ENCODE assay signal across 15 mouse cellular contexts in the genomic region with DNA sequence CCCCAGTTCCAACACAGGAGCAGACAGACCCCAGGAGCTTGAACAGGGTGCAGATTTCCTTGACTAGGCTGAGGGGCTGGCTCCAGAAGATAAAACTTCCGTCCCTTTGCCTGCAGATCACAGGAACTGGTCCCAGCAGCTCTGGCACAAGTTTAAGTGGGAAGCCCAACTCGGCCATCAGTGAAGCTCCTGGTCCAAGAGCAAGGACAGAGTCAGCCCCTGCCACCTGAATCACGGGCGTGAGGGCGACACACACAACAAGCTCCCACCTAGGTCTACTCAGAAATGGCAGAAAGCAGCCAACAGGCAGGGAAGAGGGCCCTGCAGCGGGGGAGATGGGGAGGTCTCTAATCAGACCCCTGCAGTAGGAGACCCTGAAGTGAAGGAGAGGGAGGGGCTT. TPM values are rescaled to one million over a fixed set of nuclear protein-coding genes. Genes with fewer than 3 reads are reported as not detected.
A peak's percentile ranks its signal among the peaks of the same experiment; 100 is the strongest.
DNase-seq lines count a peak whose midpoint lies in the region; ATAC-seq and TF ChIP-seq lines count a peak whose summit lies in the region.
"Had no signal": no experiment of that assay in that cellular context is flagged by ENCODE, and none has a peak within 500 bp of the region (broad histone marks: within the 10 kb centered on the region; RNA-seq: fewer than 3 reads in every experiment).

No protein-coding gene starts in this region.

- no peak for TF ChIP-seq EP300 in liver, postnatal 0 days (IDR thresholded peaks at IDR 0.05; ENCODE audit: low read depth)

- peak overlapping the region; percentile 99 for H3K27ac ChIP-seq in heart, embryonic 10.5 days
- H3K27ac ChIP-seq in liver, adult 2 months (replicated peaks; ENCODE audit: insufficient read depth, low read depth, low read length): peak overlapping the region; percentile 77
- H3K27ac ChIP-seq in embryonic facial prominence, embryonic 10.5 days (replicated peaks): peak overlapping the region; percentile 95
- H3K27ac ChIP-seq in liver, postnatal 0 days (ENCODE audit: low read depth): peak overlapping the region; percentile 96
- H3K27ac ChIP-seq: midbrain, embryonic 12.5 days had no signal

- peaks cover 65% of the 10 kb centered on the region for H3K4me1 ChIP-seq in heart, embryonic 10.5 days
- H3K4me1 ChIP-seq in liver, adult 2 months (ENCODE audit: control insufficient read depth, insufficient read depth, low read length): peaks cover 72% of the 10 kb centered on the region
- peaks cover 54% of the 10 kb centered on the region for H3K4me1 ChIP-seq in embryonic facial prominence, embryonic 10.5 days
- peaks cover 77% of the 10 kb centered on the region for H3K4me1 ChIP-seq in liver, postnatal 0 days (ENCODE audit: insufficient read depth)

- H3K36me3 ChIP-seq in heart, embryonic 10.5 days: no peaks in the 10 kb centered on the region
- no peaks in the 10 kb centered on the region for H3K36me3 ChIP-seq in liver, adult 2 months (ENCODE audit: control insufficient read depth, insufficient read depth, low read length)
- H3K36me3 ChIP-seq in embryonic facial prominence, embryonic 10.5 days (replicated peaks): no peaks in the 10 kb centered on the region
- H3K36me3 ChIP-seq in liver, postnatal 0 days (replicated peaks; ENCODE audit: insufficient read depth, low read length): no peaks in the 10 kb centered on the region
- H3K36me3 ChIP-seq: midbrain, embryonic 12.5 days had no signal

- peak overlapping the region; percentile 68 for H3K9ac ChIP-seq in liver, adult 2 months (ENCODE audit: low read depth, low read length)
- H3K9ac ChIP-seq in liver, postnatal 0 days (replicated peaks): peak overlapping the region; percentile 93
- H3K9ac ChIP-seq: forebrain, postnatal 0 days; midbrain, embryonic 12.5 days had no signal

- DNase-seq in heart, embryonic 10.5 days (ENCODE audit: low spot score): no peak
- DNase-seq in heart, adult 18-20 months: no peak
- DNase-seq in liver, adult 2 months (ENCODE audit: extremely low read depth, low read depth, low spot score): no peak
- no peak for DNase-seq in liver
- DNase-seq in embryonic facial prominence, embryonic 10.5 days (ENCODE audit: low spot score): no peak
- DNase-seq in liver, postnatal 0 days: no peak
- no peak for DNase-seq in adrenal gland, adult 2 months
- no peak for DNase-seq in kidney, adult 8-10 months
- DNase-seq: B cell, adult 2 months; forebrain, postnatal 0 days; thymus, adult 2 months had no signal

- peaks cover 3% of the 10 kb centered on the region; the same call in 1 of the 2 replicates for H3K79me2 ChIP-seq in liver, adult 2 months (ENCODE audit: control insufficient read depth, insufficient read depth, low read length)

- 0 out of 2 replicates have a peak, but pooled peaks cover 4% of the 10 kb centered on the region for H3K27me3 ChIP-seq in heart, embryonic 10.5 days (ENCODE audit: insufficient read depth, poor library complexity, severe bottlenecking)
- no peaks in the 10 kb centered on the region for H3K27me3 ChIP-seq in liver, adult 2 months (ENCODE audit: control insufficient read depth, insufficient read depth, low read length)
- no peaks in the 10 kb centered on the region for H3K27me3 ChIP-seq in embryonic facial prominence, embryonic 10.5 days (replicated peaks; ENCODE audit: low read depth, poor library complexity, severe bottlenecking)
- no peaks in the 10 kb centered on the region for H3K27me3 ChIP-seq in liver, postnatal 0 days (ENCODE audit: insufficient read depth, low read length)
- H3K27me3 ChIP-seq: midbrain, embryonic 12.5 days had no signal

- H3K4me3 ChIP-seq in heart, embryonic 10.5 days: 0 out of 2 replicates have a peak overlapping the region, but pooled peaks have one; percentile 76
- H3K4me3 ChIP-seq in liver, adult 2 months (ENCODE audit: insufficient read depth, low read depth, low read length): no peak overlapping the region
- peak overlapping the region; percentile 8; the same call in 1 of the 2 replicates for H3K4me3 ChIP-seq in embryonic facial prominence, embryonic 10.5 days
- peak overlapping the region; percentile 64; the same call in 1 of the 2 replicates for H3K4me3 ChIP-seq in liver, postnatal 0 days (ENCODE audit: low read depth, low read length)
- H3K4me3 ChIP-seq: midbrain, embryonic 12.5 days had no signal

- H3K4me2 ChIP-seq in liver, postnatal 0 days (ENCODE audit: low read depth, low read length): peak overlapping the region; percentile 84
- H3K4me2 ChIP-seq: midbrain, embryonic 12.5 days had no signal

- 65% methylated on average over 6 of the region's 6 CpGs for WGBS in heart, embryonic 10.5 days
- WGBS in liver, adult 2 months: 42% methylated on average over 6 of the region's 6 CpGs
- 86% methylated on average over 6 of the region's 6 CpGs for WGBS in embryonic facial prominence, embryonic 10.5 days
- 74% methylated on average over 6 of the region's 6 CpGs for WGBS in liver, postnatal 0 days (ENCODE audit: insufficient replicate concordance)

- no peaks in the 10 kb centered on the region for H3K9me3 ChIP-seq in heart, embryonic 10.5 days
- no peaks in the 10 kb centered on the region for H3K9me3 ChIP-seq in embryonic facial prominence, embryonic 10.5 days
- H3K9me3 ChIP-seq in liver, postnatal 0 days (ENCODE audit: low read length): no peaks in the 10 kb centered on the region
- H3K9me3 ChIP-seq: midbrain, embryonic 12.5 days had no signal

- no peak for TF ChIP-seq POLR2A in liver, adult 2 months (IDR thresholded peaks at IDR 0.05; ENCODE audit: extremely low read depth, insufficient read depth, low read length)

- ATAC-seq in liver, postnatal 0 days: no peak
- ATAC-seq: forebrain, postnatal 0 days; inflammation-experienced regulatory T-cells, adult 6 months had no signal

- TF ChIP-seq CTCF in liver, adult 2 months (IDR thresholded peaks at IDR 0.05; ENCODE audit: low read depth, low read length): no peak
- TF ChIP-seq CTCF in liver, postnatal 0 days (IDR thresholded peaks at IDR 0.05; ENCODE audit: low read depth): no peak

RNA-seq across cellular contexts. Expression of gene Gpr146, which starts 7.2 kb away (rescaled TPM):
- 5.6 and 5.7 TPM in 2 replicates for polyA plus RNA-seq in heart, embryonic 10.5 days (2016; fragmentation: Nextera tagmentation; extraction: Ambion mirVana)
- total RNA-seq in heart, adult 18-20 months (2021): 10 to 100 TPM; 39.6 to 40.5 TPM
- 36.5 and 57.1 TPM in 2 replicates for total RNA-seq in liver, adult 2 months (2014; rRNA removed)
- 43.5 and 70.7 TPM in 2 replicates for polyA plus RNA-seq in liver, adult 2 months (2012; rRNA removed)
- 1.7 and 2.5 TPM in 2 replicates for polyA plus RNA-seq in embryonic facial prominence, embryonic 10.5 days (2016; fragmentation: Nextera tagmentation; extraction: Ambion mirVana)
- polyA plus RNA-seq in liver, postnatal 0 days (2015; fragmentation: Nextera tagmentation; extraction: Ambion mirVana): 14.5 and 14.7 TPM in 2 replicates
- 10 to 100 TPM in 1 of 2 experiments, 1 to 10 TPM in 1; 9.2 to 21.2 TPM for total RNA-seq in adrenal gland, adult 2 months (2021)
- 31.4 and 33.8 TPM in 2 replicates for polyA plus RNA-seq in adrenal gland, adult 2 months (2012; rRNA removed)

RNA-seq across cellular contexts. Expression of gene Cyp2w1, which starts 17.9 kb away (rescaled TPM):
- not detected in 2 replicates for polyA plus RNA-seq in heart, embryonic 10.5 days (2016; fragmentation: Nextera tagmentation; extraction: Ambion mirVana)
- not detected for total RNA-seq in heart, adult 18-20 months (2021)
- total RNA-seq in liver, adult 2 months (2014; rRNA removed): not detected in 2 replicates
- not detected in 2 replicates for polyA plus RNA-seq in liver, adult 2 months (2012; rRNA removed)
- polyA plus RNA-seq in embryonic facial prominence, embryonic 10.5 days (2016; fragmentation: Nextera tagmentation; extraction: Ambion mirVana): not detected in 2 replicates
- polyA plus RNA-seq in liver, postnatal 0 days (2015; fragmentation: Nextera tagmentation; extraction: Ambion mirVana): not detected in 2 replicates
- total RNA-seq in adrenal gland, adult 2 months (2021): not detected
- polyA plus RNA-seq in adrenal gland, adult 2 months (2012; rRNA removed): not detected in 2 replicates
- total RNA-seq: common myeloid progenitor, adult 5-6 weeks; forebrain, postnatal 0 days; left cerebral cortex, adult 8-10 months had no signal
- polyA plus RNA-seq: forebrain, postnatal 0 days; inflammation-experienced regulatory T-cells, adult 6 months had no signal

RNA-seq across cellular contexts. Expression of gene Cox19, which starts 19.1 kb away (rescaled TPM):
- 76.3 and 93.2 TPM in 2 replicates for polyA plus RNA-seq in heart, embryonic 10.5 days (2016; fragmentation: Nextera tagmentation; extraction: Ambion mirVana)
- total RNA-seq in heart, adult 18-20 months (2021): 100 to 1,000 TPM in 1 of 2 experiments, 10 to 100 TPM in 1; 82.6 to 103 TPM
- total RNA-seq in liver, adult 2 months (2014; rRNA removed): 23.6 and 25.2 TPM in 2 replicates
- 82.4 and 86.1 TPM in 2 replicates for polyA plus RNA-seq in liver, adult 2 months (2012; rRNA removed)
- polyA plus RNA-seq in embryonic facial prominence, embryonic 10.5 days (2016; fragmentation: Nextera tagmentation; extraction: Ambion mirVana): 116 and 122 TPM in 2 replicates
- polyA plus RNA-seq in liver, postnatal 0 days (2015; fragmentation: Nextera tagmentation; extraction: Ambion mirVana): 34.4 and 37.1 TPM in 2 replicates
- 10 to 100 TPM; 81.2 to 85.7 TPM for total RNA-seq in adrenal gland, adult 2 months (2021)
- 97.6 and 107 TPM in 2 replicates for polyA plus RNA-seq in adrenal gland, adult 2 months (2012; rRNA removed)

RNA-seq across cellular contexts. Expression of gene C130050O18Rik, which starts 34.7 kb away (rescaled TPM):
- polyA plus RNA-seq in heart, embryonic 10.5 days (2016; fragmentation: Nextera tagmentation; extraction: Ambion mirVana): 0.28 and 0.45 TPM in 2 replicates
- under 1 TPM; 0.47 to 0.69 TPM for total RNA-seq in heart, adult 18-20 months (2021)
- total RNA-seq in liver, adult 2 months (2014; rRNA removed): 0.18 and 0.54 TPM in 2 replicates
- 0.56 and 1.6 TPM in 2 replicates for polyA plus RNA-seq in liver, adult 2 months (2012; rRNA removed)
- 0.16 and 0.26 TPM in 2 replicates for polyA plus RNA-seq in embryonic facial prominence, embryonic 10.5 days (2016; fragmentation: Nextera tagmentation; extraction: Ambion mirVana)
- 1.9 and 2.0 TPM in 2 replicates for polyA plus RNA-seq in liver, postnatal 0 days (2015; fragmentation: Nextera tagmentation; extraction: Ambion mirVana)
- 1 to 10 TPM in 1 of 2 experiments, under 1 TPM in 1; 0.46 to 1.3 TPM for total RNA-seq in adrenal gland, adult 2 months (2021)
- 1.7 and 1.9 TPM in 2 replicates for polyA plus RNA-seq in adrenal gland, adult 2 months (2012; rRNA removed)
- total RNA-seq: forebrain, postnatal 0 days had no signal
- polyA plus RNA-seq: inflammation-experienced regulatory T-cells, adult 6 months had no signal

RNA-seq across cellular contexts. Expression of gene Adap1, which starts 44.9 kb away (rescaled TPM):
- 1.1 and 1.2 TPM in 2 replicates for polyA plus RNA-seq in heart, embryonic 10.5 days (2016; fragmentation: Nextera tagmentation; extraction: Ambion mirVana)
- 1 to 10 TPM; 2.1 to 2.3 TPM for total RNA-seq in heart, adult 18-20 months (2021)
- 1.5 TPM in 2 replicates for total RNA-seq in liver, adult 2 months (2014; rRNA removed)
- polyA plus RNA-seq in liver, adult 2 months (2012; rRNA removed): 0.60 and 1.3 TPM in 2 replicates
- polyA plus RNA-seq in embryonic facial prominence, embryonic 10.5 days (2016; fragmentation: Nextera tagmentation; extraction: Ambion mirVana): 0.51 and 0.54 TPM in 2 replicates
- 3.7 and 4.3 TPM in 2 replicates for polyA plus RNA-seq in liver, postnatal 0 days (2015; fragmentation: Nextera tagmentation; extraction: Ambion mirVana)
- total RNA-seq in adrenal gland, adult 2 months (2021): 1 to 10 TPM; 4.9 to 5.0 TPM
- 8.6 and 10.5 TPM in 2 replicates for polyA plus RNA-seq in adrenal gland, adult 2 months (2012; rRNA removed)
